Mouse (Mus musculus) megakaryocyte-erythroid progenitor cell, adult 5-6 weeks (primary cell): Measurements from ENCODE around the gene Rnase10. TPM values are rescaled to one million over a fixed set of nuclear protein-coding genes. Genes with fewer than 3 reads are reported as not detected.
"Not testable (repeated sequence)": the region's sequence is repeated elsewhere in the genome, so short reads cannot be mapped to it uniquely, and the experiment has no call there.

ENCODE experiments used
- ATAC-seq: replicated peaks from 2 replicates; pipeline ENCODE4 v1.8.0; 2016; ENCODE audit warnings: mild to moderate bottlenecking, inconsistent platforms; ENCODE audit not compliant: severe bottlenecking, poor library complexity, low FRiP score, low TSS enrichment
- total RNA-seq, 2 experiments: library from RNA; stranded (forward) in 1 of 2; stranded (reverse) in 1 of 2; fragments of 200-1000, 215-1000 nt in 1 of 2; fragments of >200 nt in 1 of 2; fragmentation: Nextera tagmentation in 1 of 2; gene quantifications; 2 replicates each; pipeline ENCODE4 v1.2.3; 2014 to 2017

Gene Rnase10
- total RNA-seq (2014; fragmentation: Nextera tagmentation) (not detected in 2 replicates), total RNA-seq (2017) (not detected in 2 replicates)

GRCm38 (mm10) chr14:51007152-51007801 is at the start of gene Rnase10:
TSS of gene Rnase10 (plus strand) at chr14:51007751.
- ATAC-seq: no peak

GRCm38 (mm10) chr14:50958289-50958995 is 49.1 kb upstream of the Rnase10 start:
- peak; percentile 39 for ATAC-seq

GRCm38 (mm10) chr14:50968216-50968980 is 39.2 kb upstream of the Rnase10 start:
- no peak for ATAC-seq

GRCm38 (mm10) chr14:50969041-50969440 is 38.5 kb upstream of the Rnase10 start:
- ATAC-seq: no peak

- 0 out of 2 replicates have a peak, but pooled peaks have one; percentile 32 for ATAC-seq
These were observed 37.7 kb upstream of the Rnase10 start for GRCm38 (mm10) chr14:50969558-50970544.

GRCm38 (mm10) chr14:50970822-50971221 is 36.7 kb upstream of the Rnase10 start:
- ATAC-seq: no peak

GRCm38 (mm10) chr14:50973054-50973453 is 34.5 kb upstream of the Rnase10 start:
- not testable (repeated sequence) for ATAC-seq

- ATAC-seq: no peak
These were observed 33.9 kb upstream of the Rnase10 start for GRCm38 (mm10) chr14:50973700-50974099.

- ATAC-seq: 0 out of 2 replicates have a peak, but pooled peaks have one; percentile 19
These were observed 32.5 kb upstream of the Rnase10 start for GRCm38 (mm10) chr14:50975001-50975400.

GRCm38 (mm10) chr14:50976674-50977073 is 30.9 kb upstream of the Rnase10 start:
- ATAC-seq: no peak

- ATAC-seq: 0 out of 2 replicates have a peak, but pooled peaks have one; percentile 24
These were observed 29.1 kb upstream of the Rnase10 start for GRCm38 (mm10) chr14:50978451-50978850.

GRCm38 (mm10) chr14:50979631-50980030 is 27.9 kb upstream of the Rnase10 start:
- no peak for ATAC-seq

GRCm38 (mm10) chr14:50981207-50981606 is 26.3 kb upstream of the Rnase10 start:
- peak; percentile 67 for ATAC-seq

GRCm38 (mm10) chr14:50981837-50982236 is 25.7 kb upstream of the Rnase10 start:
- ATAC-seq: no peak

GRCm38 (mm10) chr14:50987668-50988067 is 19.9 kb upstream of the Rnase10 start:
- ATAC-seq: no peak

- no peak for ATAC-seq
These were observed 16.5 kb upstream of the Rnase10 start for GRCm38 (mm10) chr14:50991037-50991436.

GRCm38 (mm10) chr14:50997088-50997487 is 10.5 kb upstream of the Rnase10 start:
- ATAC-seq: no peak

GRCm38 (mm10) chr14:50997999-50998666 is 9.4 kb upstream of the Rnase10 start:
- peak; percentile 47; the same call in 1 of the 2 replicates for ATAC-seq
